Mouse (Mus musculus) ES-E14 (cell line): ENCODE measurements at regions not wholly inside any gene's neighbourhood (a gene's known extent, or its start where the extent isn't known, plus 50 kb on each side); places are given as distances from the start of the nearest gene placed in this dataset.

Experiments used
- DNase-seq: peaks from one replicate; pipeline ENCODE4 v3.0.0-alpha.2; 2013; ENCODE audit warnings: low read depth, low spot score
- H3K27ac ChIP-seq: 2 replicates; pipeline ENCODE4 v1.5.1; 2012; ENCODE audit warnings: low read depth, mild to moderate bottlenecking, low read length, moderate library complexity, mixed read lengths; ENCODE audit not compliant: poor library complexity, insufficient read depth, severe bottlenecking
- H3K36me3 ChIP-seq: 2 replicates; pipeline ENCODE4 v1.6.1; 2012; ENCODE audit warnings: mild to moderate bottlenecking, low read length, moderate library complexity, mixed read lengths; ENCODE audit not compliant: control insufficient read depth, poor library complexity, insufficient read depth, severe bottlenecking
- H3K4me1 ChIP-seq, 2 experiments: fragments of 150-350 bp in 1 of 2; sonication (generic) in 1 of 2; 2 replicates each; pipeline ENCODE4 v1.6.1; 2012; ENCODE audit warnings: low read length in 2 of 2, mild to moderate bottlenecking in 1 of 2, mixed read lengths in 1 of 2; ENCODE audit not compliant: control insufficient read depth in 2 of 2, insufficient read depth in 2 of 2, poor library complexity in 1 of 2
- H3K4me3 ChIP-seq, 2 experiments: fragments of 150-350 bp in 1 of 2; sonication (generic) in 1 of 2; 2 replicates each; pipeline ENCODE4 v1.5.1; 2012; ENCODE audit warnings: low read length in 2 of 2, low read depth in 1 of 2, mild to moderate bottlenecking in 1 of 2, mixed read lengths in 1 of 2; ENCODE audit not compliant: insufficient read depth in 1 of 2, poor library complexity in 1 of 2, severe bottlenecking in 1 of 2
- H3K9ac ChIP-seq: 2 replicates; pipeline ENCODE4 v1.6.1; 2012; ENCODE audit warnings: low read depth, mild to moderate bottlenecking, low read length, mixed read lengths; ENCODE audit not compliant: poor library complexity, insufficient read depth, severe bottlenecking
- H3K9me3 ChIP-seq: fragments of 150-350 bp; sonication (generic); 2 replicates; pipeline ENCODE4 v1.6.1; 2012; ENCODE audit warnings: low read depth, mild to moderate bottlenecking, low read length; ENCODE audit not compliant: control insufficient read depth, insufficient read depth
- CHD2 ChIP-seq: IDR thresholded peaks from 2 replicates; pipeline ENCODE4 v1.6.1; 2014; ENCODE audit warnings: mild to moderate bottlenecking, low read depth, low read length, inconsistent platforms
- HCFC1 ChIP-seq: IDR thresholded peaks from 2 replicates; pipeline ENCODE4 v1.6.1; 2012; ENCODE audit warnings: low read length, inconsistent platforms, borderline replicate concordance; ENCODE audit not compliant: insufficient read depth
- MAFK ChIP-seq: IDR thresholded peaks from 2 replicates; pipeline ENCODE4 v1.6.1; 2014; ENCODE audit warnings: mild to moderate bottlenecking, low read depth, low read length, inconsistent platforms; ENCODE audit not compliant: insufficient read depth
- ZC3H11A ChIP-seq: IDR thresholded peaks from 2 replicates; pipeline ENCODE4 v1.6.1; 2012; ENCODE audit warnings: low read depth, mild to moderate bottlenecking, inconsistent platforms, low read length, borderline replicate concordance
- ZNF384 ChIP-seq: IDR thresholded peaks from 2 replicates; pipeline ENCODE4 v1.6.1; 2012; ENCODE audit warnings: low read depth, low read length, inconsistent platforms
- in situ Hi-C, 2 experiments: fragments of 600-800 bp; cut with MboI; formaldehyde crosslinking; loops; one replicate each; pipeline ENCODE4 v1.15.1; 2025; ENCODE audit warnings: low sequenced_read_pairs in 2 of 2, inconsistent platforms in 1 of 2; ENCODE audit not compliant: unreplicated experiment in 2 of 2

GRCm38 (mm10) chr19:36236576-36237345, 111.3 kb upstream of the Pcgf5 start:
- no peaks in the 10 kb centered on the region for H3K36me3 ChIP-seq
- H3K9ac ChIP-seq = no peak overlapping the region
- H3K27ac ChIP-seq = no peak overlapping the region
- no peak for TF ChIP-seq HCFC1
- TF ChIP-seq MAFK = no peak
- no peak for TF ChIP-seq ZC3H11A
- no peak for TF ChIP-seq ZNF384
- TF ChIP-seq CHD2 = no peak
- H3K4me1 ChIP-seq = peaks cover 0 to 1% of the 10 kb centered on the region in 2 experiments; a peak in 1 of 4 replicates
- H3K4me3 ChIP-seq = no peak overlapping the region
- H3K9me3 ChIP-seq = no peaks in the 10 kb centered on the region
- in situ Hi-C loops = no loop called here
- DNase-seq = no peak

GRCm38 (mm10) chr19:36237751-36238150, 110.4 kb upstream of the Pcgf5 start:
- H3K27ac ChIP-seq = no peak overlapping the region
- H3K9me3 ChIP-seq = no peaks in the 10 kb centered on the region
- in situ Hi-C loops = no loop called here
- H3K4me1 ChIP-seq = peaks cover 0 to 1% of the 10 kb centered on the region in 2 experiments; a peak in 2 of 4 replicates
- no peak for TF ChIP-seq ZNF384
- TF ChIP-seq MAFK = no peak
- no peak for TF ChIP-seq HCFC1
- no peak for TF ChIP-seq ZC3H11A
- TF ChIP-seq CHD2 = no peak
- no peaks in the 10 kb centered on the region for H3K36me3 ChIP-seq
- no peak for DNase-seq
- H3K4me3 ChIP-seq = no peak overlapping the region
- H3K9ac ChIP-seq = no peak overlapping the region

GRCm38 (mm10) chr19:36238536-36238935, 109.6 kb upstream of the Pcgf5 start:
- Histone ChIP-seq H3K4me1 (peaks cover 0 to 1% of the 10 kb centered on the region in 2 experiments; a peak in 2 of 4 replicates), H3K27ac (no peak overlapping the region), H3K4me3 (no peak overlapping the region), H3K9me3 (no peaks in the 10 kb centered on the region), H3K9ac (no peak overlapping the region), H3K36me3 (no peaks in the 10 kb centered on the region)
- in situ Hi-C loops = no loop called here
- no peak for DNase-seq
- TF ChIP-seq CHD2 (no peak), ZNF384 (no peak), MAFK (no peak), ZC3H11A (no peak), HCFC1 (no peak)

- no peak for DNase-seq
- Histone ChIP-seq H3K36me3 (no peaks in the 10 kb centered on the region), H3K4me1 (no peaks in the 10 kb centered on the region; a peak in 1 of 4 replicates), H3K9me3 (no peaks in the 10 kb centered on the region), H3K4me3 (no peak overlapping the region), H3K9ac (no peak overlapping the region), H3K27ac (no peak overlapping the region)
- TF ChIP-seq MAFK (no peak), ZC3H11A (no peak), ZNF384 (no peak), CHD2 (no peak)
- in situ Hi-C loops = no loop called here
Observed at GRCm38 (mm10) chr19:36242396-36242795, 105.7 kb upstream of the Pcgf5 start.
